In the genomic region with DNA sequence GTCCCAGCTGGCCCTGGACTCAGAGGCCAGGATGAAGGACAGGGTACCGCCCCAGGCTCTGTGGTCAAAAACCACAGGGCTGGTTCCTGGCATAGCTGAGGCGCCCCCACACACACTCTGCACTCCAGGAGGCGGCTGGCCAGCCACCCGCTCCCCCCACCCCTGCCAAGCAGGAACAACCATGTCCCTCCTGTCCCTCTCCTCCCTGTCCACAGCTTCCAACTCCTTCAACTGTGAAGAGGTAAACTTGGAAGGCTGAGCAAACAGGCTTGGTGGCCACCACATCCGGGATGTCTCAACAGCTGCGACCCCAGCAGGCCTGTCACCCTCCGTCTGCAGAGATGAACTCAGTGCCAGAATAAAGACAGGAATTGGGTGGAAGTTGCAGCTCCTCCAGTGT, we compare ENCODE assay signal across 15 mouse cellular contexts. TPM values are rescaled to one million over a fixed set of nuclear protein-coding genes. Genes with fewer than 3 reads are reported as not detected.
A peak's percentile ranks its signal among the peaks of the same experiment; 100 is the strongest.
DNase-seq lines count a peak whose midpoint lies in the region; ATAC-seq and TF ChIP-seq lines count a peak whose summit lies in the region.
"Had no signal": no experiment of that assay in that cellular context is flagged by ENCODE, and none has a peak within 500 bp of the region (broad histone marks: within the 10 kb centered on the region; RNA-seq: fewer than 3 reads in every experiment).

No protein-coding gene starts in this region.

- no peak for TF ChIP-seq CTCF in kidney, adult 2 months (conservative IDR thresholded peaks at IDR 0.05; ENCODE audit: insufficient read depth, insufficient read length, low read depth, low read length)

- TF ChIP-seq POLR2A in kidney, adult 2 months (IDR thresholded peaks at IDR 0.05; ENCODE audit: low read depth, low read length), result no peak

- DNase-seq in kidney, adult 2 months, result no peak
- DNase-seq in 3134 (ENCODE audit: extremely low read depth, insufficient read length, low spot score) (peak; percentile 68), 416B (ENCODE audit: low read depth) (peak; percentile 68)
- DNase-seq in thymus, adult 18-20 months, result peak; percentile 20 to 28
- no peak for DNase-seq in testis, postnatal 14 days (ENCODE audit: low spot score)
- DNase-seq in urinary bladder, postnatal 14 days (ENCODE audit: low spot score), result no peak
- DNase-seq: cerebellum, adult 18-20 months; gastrocnemius, postnatal 36 days; midbrain, embryonic 14.5 days had no signal

- H3K27ac ChIP-seq in kidney, embryonic 15.5 days, result no peak overlapping the region
- H3K27ac ChIP-seq in kidney, adult 2 months (ENCODE audit: insufficient read depth, low read depth, low read length), result no peak overlapping the region
- H3K27ac ChIP-seq: limb, embryonic 13.5 days had no signal

- 47% methylated on average over 7 of the region's 7 CpGs for WGBS in kidney, embryonic 15.5 days
- 40% methylated on average over 7 of the region's 7 CpGs for WGBS in kidney, adult 2 months

- no peaks in the 10 kb centered on the region for H3K36me3 ChIP-seq in kidney, embryonic 15.5 days
- no peaks in the 10 kb centered on the region for H3K36me3 ChIP-seq in kidney, adult 2 months (ENCODE audit: control insufficient read depth, insufficient read depth, low read length)
- H3K36me3 ChIP-seq: limb, embryonic 13.5 days had no signal

- H3K4me2 ChIP-seq in kidney, embryonic 15.5 days, result no peak overlapping the region
- H3K4me2 ChIP-seq: limb, embryonic 13.5 days; lung, embryonic 14.5 days had no signal

- H3K4me1 ChIP-seq in kidney, embryonic 15.5 days, result 0 out of 2 replicates have a peak, but pooled peaks cover 9% of the 10 kb centered on the region
- no peaks in the 10 kb centered on the region for H3K4me1 ChIP-seq in kidney, adult 2 months (ENCODE audit: control insufficient read depth, insufficient read depth, low read length)
- H3K4me1 ChIP-seq: limb, embryonic 13.5 days had no signal

- peak; percentile 50; the same call in 1 of the 2 replicates for ATAC-seq in kidney, embryonic 15.5 days (replicated peaks; ENCODE audit: low FRiP score)

- no peak overlapping the region for H3K9ac ChIP-seq in kidney, embryonic 15.5 days
- H3K9ac ChIP-seq: limb, embryonic 13.5 days; lung, embryonic 14.5 days had no signal

- no peak overlapping the region for H3K4me3 ChIP-seq in kidney, embryonic 15.5 days (replicated peaks)
- no peak overlapping the region for H3K4me3 ChIP-seq in kidney, adult 2 months (ENCODE audit: insufficient read depth, low read depth, low read length)
- H3K4me3 ChIP-seq: limb, embryonic 13.5 days had no signal

- 0 out of 2 replicates have a peak, but pooled peaks cover 3% of the 10 kb centered on the region for H3K27me3 ChIP-seq in kidney, embryonic 15.5 days
- no peaks in the 10 kb centered on the region for H3K27me3 ChIP-seq in kidney, adult 2 months (replicated peaks; ENCODE audit: control insufficient read depth, insufficient read depth, low read length)
- H3K27me3 ChIP-seq: limb, embryonic 13.5 days had no signal

- no peaks in the 10 kb centered on the region for H3K9me3 ChIP-seq in kidney, embryonic 15.5 days (replicated peaks)
- H3K9me3 ChIP-seq: limb, embryonic 13.5 days had no signal

RNA-seq across cellular contexts. Expression of a gene that starts 2.9 kb away (rescaled TPM):
- polyA plus RNA-seq in kidney, embryonic 15.5 days (2015; fragmentation: Nextera tagmentation; extraction: Ambion mirVana), result 0.01 and 0.03 TPM in 2 replicates
- polyA plus RNA-seq in kidney, adult 2 months (2012; rRNA removed), result not detected in 2 replicates
- polyA plus RNA-seq: brain, embryonic 14.5 days; small intestine, adult 2 months had no signal

RNA-seq across cellular contexts. Expression of a gene that starts 47.2 kb away (rescaled TPM):
- polyA plus RNA-seq in kidney, embryonic 15.5 days (2015; fragmentation: Nextera tagmentation; extraction: Ambion mirVana), result not detected in 2 replicates
- 0.02 TPM in 1 of 2 replicates, not detected in the other for polyA plus RNA-seq in kidney, adult 2 months (2012; rRNA removed)
- polyA plus RNA-seq: brain, embryonic 14.5 days; limb, embryonic 13.5 days; midbrain, embryonic 14.5 days; neural tube, embryonic 14.5 days had no signal

Comparison
In these comparisons a context has a peak if more than half of its experiments do, and no peak if none do; other contexts are left out.
1. DNase-seq: peak in 3134 (single experiment), 416B (single experiment) and thymus, adult 18-20 months (2 of 2); none in kidney, adult 2 months (single experiment), testis, postnatal 14 days (single experiment) and urinary bladder, postnatal 14 days (single experiment).